Mouse (Mus musculus): ENCODE measurements around the gene Cdh4. TPM values are rescaled to one million over a fixed set of nuclear protein-coding genes. Genes with fewer than 3 reads are reported as not detected.

The Cdh4 gene
- polyA plus RNA-seq, 1 experiment from 2014 or later: 1.1 TPM

DNA sequence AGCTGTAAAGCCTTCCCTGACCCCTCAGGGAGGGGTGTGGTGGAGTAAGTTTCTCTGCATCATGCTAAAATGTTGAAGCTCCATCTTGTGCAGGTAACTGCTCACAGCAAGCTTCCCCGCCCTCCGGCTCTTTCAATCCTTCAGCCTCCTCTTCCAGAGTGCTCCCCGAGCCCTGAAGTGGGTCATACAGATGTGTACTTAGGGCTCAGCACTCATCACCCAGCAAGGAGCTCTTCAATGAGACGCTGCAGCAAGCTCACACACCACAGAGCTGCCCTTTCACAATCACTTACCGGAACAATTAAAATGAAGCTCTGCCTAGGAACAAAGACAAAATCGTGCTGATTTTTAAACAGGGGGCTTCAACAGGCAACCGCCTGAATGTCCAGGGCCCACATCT, 393.3 kb downstream of the Cdh4 start:
- no peak for ATAC-seq (ENCODE audit: insufficient number of reproducible peaks, insufficient read depth, low FRiP score, low read depth)
- Histone ChIP-seq H3K9ac (ENCODE audit: low read length) (no peak overlapping the region), H3K4me3 (ENCODE audit: control insufficient read depth in 1 of 2, insufficient read depth in 1 of 2, low read depth in 1 of 2, low read length in 2 of 2) (no peak overlapping the region), H3K27ac (replicated peaks in 1 of 2; ENCODE audit: control insufficient read depth in 1 of 2, insufficient read depth in 1 of 2, low read depth in 2 of 2, low read length in 2 of 2) (no peak overlapping the region), H3K36me3 (ENCODE audit: control insufficient read depth, insufficient read depth, low read length) (no peaks in the 10 kb centered on the region), H3K4me1 (ENCODE audit: control insufficient read depth in 2 of 2, insufficient read depth in 2 of 2, low read length in 2 of 2) (no peaks in the 10 kb centered on the region), H3K27me3 (ENCODE audit: control insufficient read depth, insufficient read depth, low read length) (no peaks in the 10 kb centered on the region), H3K4me2 (ENCODE audit: low read length) (no peak overlapping the region), H3K9me3 (ENCODE audit: control insufficient read depth, low read length) (no peaks in the 10 kb centered on the region)
- 77% methylated on average over 7 of the region's 7 CpGs for WGBS

DNA sequence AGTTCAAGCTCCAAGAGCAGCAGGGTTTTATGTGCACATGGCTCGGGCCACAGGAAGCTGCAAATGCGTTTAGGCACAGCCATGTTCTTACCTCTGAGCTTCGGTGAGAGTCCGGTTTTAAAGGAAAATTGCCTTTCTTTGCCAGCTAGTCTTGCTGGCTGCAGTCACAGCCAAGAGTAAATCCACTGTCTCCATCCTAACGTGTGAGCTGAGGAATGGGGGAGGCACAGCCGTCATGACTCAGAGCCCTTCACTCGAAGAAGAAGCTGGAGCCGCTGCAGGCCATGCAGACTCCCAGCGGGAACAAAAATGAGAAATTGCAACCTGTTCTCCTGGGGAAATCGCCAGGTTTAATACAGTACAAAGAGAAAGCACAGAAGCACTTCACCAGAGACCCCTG, 395.0 kb downstream of the Cdh4 start:
- Histone ChIP-seq H3K4me3 (ENCODE audit: control insufficient read depth in 1 of 2, insufficient read depth in 1 of 2, low read depth in 1 of 2, low read length in 2 of 2) (no peak overlapping the region), H3K27me3 (ENCODE audit: control insufficient read depth, insufficient read depth, low read length) (no peaks in the 10 kb centered on the region), H3K9me3 (ENCODE audit: control insufficient read depth, low read length) (no peaks in the 10 kb centered on the region), H3K4me2 (ENCODE audit: low read length) (no peak overlapping the region), H3K27ac (replicated peaks in 1 of 2; ENCODE audit: control insufficient read depth in 1 of 2, insufficient read depth in 1 of 2, low read depth in 2 of 2, low read length in 2 of 2) (no peak overlapping the region), H3K4me1 (ENCODE audit: control insufficient read depth in 2 of 2, insufficient read depth in 2 of 2, low read length in 2 of 2) (no peaks in the 10 kb centered on the region), H3K36me3 (ENCODE audit: control insufficient read depth, insufficient read depth, low read length) (no peaks in the 10 kb centered on the region), H3K9ac (ENCODE audit: low read length) (no peak overlapping the region)
- WGBS: 61% methylated on average over 10 of the region's 10 CpGs
- ATAC-seq (ENCODE audit: insufficient number of reproducible peaks, insufficient read depth, low FRiP score, low read depth): no peak

DNA sequence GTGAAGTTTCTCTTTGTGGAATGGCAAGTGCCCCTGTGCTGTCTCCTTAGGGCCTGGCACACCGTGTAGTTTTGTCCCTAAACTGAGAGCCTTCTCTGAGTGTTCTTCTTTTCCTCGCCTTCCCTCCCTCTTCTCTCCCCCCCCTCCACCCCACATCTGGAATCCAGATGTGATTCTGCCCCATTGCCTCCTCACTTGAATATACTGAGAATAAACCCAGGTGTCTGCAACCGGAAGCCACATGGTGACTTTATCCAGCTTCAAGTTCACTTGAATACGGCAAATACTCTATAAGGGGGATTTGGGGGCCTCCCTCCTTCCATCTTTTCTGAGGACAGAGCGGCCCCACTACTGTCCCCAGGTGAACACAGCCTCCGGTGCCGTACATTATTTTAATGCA, 395.8 kb downstream of the Cdh4 start:
- 84% methylated on average over 7 of the region's 7 CpGs for WGBS

DNA sequence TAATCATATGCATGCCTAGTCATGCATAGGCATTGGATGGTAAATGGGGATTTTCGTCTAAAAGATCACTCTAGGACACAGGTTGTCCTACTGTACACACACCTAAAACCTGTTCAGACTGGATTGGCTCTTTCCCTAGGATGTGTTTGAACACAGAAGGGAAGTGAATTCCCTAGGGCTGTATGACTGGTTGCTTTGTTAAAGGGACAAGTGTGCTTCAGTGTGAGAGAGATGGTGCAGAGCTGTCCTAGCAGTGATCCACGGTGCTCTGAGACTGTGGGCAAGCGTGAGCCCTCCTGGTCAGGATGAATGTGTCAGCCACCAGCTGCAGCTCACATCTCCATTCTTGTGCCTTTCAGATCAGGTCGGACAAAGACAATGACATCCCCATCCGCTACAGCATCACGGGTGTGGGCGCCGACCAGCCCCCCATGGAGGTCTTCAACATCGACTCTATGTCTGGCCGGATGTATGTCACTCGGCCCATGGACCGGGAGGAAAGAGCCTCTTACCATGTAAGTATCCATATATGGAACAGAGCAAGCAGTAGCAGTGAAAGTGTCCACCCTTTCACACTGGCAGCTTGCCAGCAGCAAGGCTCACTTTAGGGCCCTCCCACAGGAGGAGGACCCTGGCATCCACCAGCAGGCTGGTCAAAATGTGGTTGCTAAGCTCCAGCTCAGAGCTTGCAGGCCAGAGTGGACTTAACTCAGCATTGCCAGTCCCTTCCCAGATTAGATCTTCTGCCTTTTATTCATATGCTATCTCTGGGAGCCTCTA, 400.6 kb downstream of the Cdh4 start:
- no peaks in the 10 kb centered on the region for H3K9me3 ChIP-seq (ENCODE audit: control insufficient read depth, low read length)
- H3K4me2 ChIP-seq (ENCODE audit: low read length): peak overlapping the region; percentile 18; the same call in 1 of the 2 replicates
- H3K27ac ChIP-seq (replicated peaks in 1 of 2; ENCODE audit: control insufficient read depth in 1 of 2, insufficient read depth in 1 of 2, low read depth in 2 of 2, low read length in 2 of 2): peak overlapping the region; percentile 23 to 58; a peak in 3 of 4 replicates
- H3K9ac ChIP-seq (ENCODE audit: low read length): no peak overlapping the region
- WGBS: 50% methylated on average over 12 of the region's 12 CpGs
- peak; percentile 89 for ATAC-seq (ENCODE audit: insufficient number of reproducible peaks, insufficient read depth, low FRiP score, low read depth)
- H3K4me3 ChIP-seq (ENCODE audit: control insufficient read depth in 1 of 2, insufficient read depth in 1 of 2, low read depth in 1 of 2, low read length in 2 of 2): no peak overlapping the region
- no peaks in the 10 kb centered on the region for H3K27me3 ChIP-seq (ENCODE audit: control insufficient read depth, insufficient read depth, low read length)
- no peaks in the 10 kb centered on the region for H3K36me3 ChIP-seq (ENCODE audit: control insufficient read depth, insufficient read depth, low read length)
- peaks cover 11 to 13% of the 10 kb centered on the region in 2 experiments for H3K4me1 ChIP-seq (ENCODE audit: control insufficient read depth in 2 of 2, insufficient read depth in 2 of 2, low read length in 2 of 2)

More for the DNA sequence above, 395.8 kb downstream of the Cdh4 start:
- Histone ChIP-seq H3K9me3 (ENCODE audit: control insufficient read depth, low read length) (no peaks in the 10 kb centered on the region), H3K27me3 (ENCODE audit: control insufficient read depth, insufficient read depth, low read length) (no peaks in the 10 kb centered on the region), H3K4me1 (ENCODE audit: control insufficient read depth in 2 of 2, insufficient read depth in 2 of 2, low read length in 2 of 2) (peaks cover 4 to 6% of the 10 kb centered on the region in 2 experiments), H3K4me3 (ENCODE audit: control insufficient read depth in 1 of 2, insufficient read depth in 1 of 2, low read depth in 1 of 2, low read length in 2 of 2) (no peak overlapping the region), H3K9ac (ENCODE audit: low read length) (no peak overlapping the region), H3K4me2 (ENCODE audit: low read length) (no peak overlapping the region), H3K36me3 (ENCODE audit: control insufficient read depth, insufficient read depth, low read length) (no peaks in the 10 kb centered on the region), H3K27ac (replicated peaks in 1 of 2; ENCODE audit: control insufficient read depth in 1 of 2, insufficient read depth in 1 of 2, low read depth in 2 of 2, low read length in 2 of 2) (no peak overlapping the region)
- no peak for ATAC-seq (ENCODE audit: insufficient number of reproducible peaks, insufficient read depth, low FRiP score, low read depth)

DNA sequence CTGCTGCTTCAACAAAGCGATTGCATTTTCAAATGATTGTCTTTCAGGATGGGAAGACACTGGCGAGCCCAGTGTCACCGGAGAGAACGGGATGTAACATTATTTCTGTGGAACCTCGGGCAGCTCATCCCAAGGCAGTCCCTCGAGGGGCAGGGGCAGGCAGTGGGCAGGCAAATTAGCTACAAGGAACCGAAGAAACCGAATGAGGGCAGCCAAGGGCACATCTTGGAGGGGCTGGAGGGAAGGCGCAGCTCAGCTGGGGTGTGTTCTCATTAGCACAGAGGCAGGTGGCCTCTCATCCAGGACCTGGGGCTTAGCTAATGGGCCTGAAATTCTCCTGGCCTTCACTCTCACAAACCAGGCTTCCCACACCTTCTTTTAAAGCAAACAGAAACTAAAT, 407.5 kb downstream of the Cdh4 start:
- H3K36me3 ChIP-seq (ENCODE audit: control insufficient read depth, insufficient read depth, low read length): no peaks in the 10 kb centered on the region
- no peak overlapping the region for H3K4me3 ChIP-seq (ENCODE audit: control insufficient read depth in 1 of 2, insufficient read depth in 1 of 2, low read depth in 1 of 2, low read length in 2 of 2)
- no peak overlapping the region for H3K9ac ChIP-seq (ENCODE audit: low read length)
- no peak for ATAC-seq (ENCODE audit: insufficient number of reproducible peaks, insufficient read depth, low FRiP score, low read depth)
- H3K27ac ChIP-seq (replicated peaks in 1 of 2; ENCODE audit: control insufficient read depth in 1 of 2, insufficient read depth in 1 of 2, low read depth in 2 of 2, low read length in 2 of 2): no peak overlapping the region
- no peak overlapping the region for H3K4me2 ChIP-seq (ENCODE audit: low read length)
- H3K27me3 ChIP-seq (ENCODE audit: control insufficient read depth, insufficient read depth, low read length): no peaks in the 10 kb centered on the region
- peaks cover 0 to 3% of the 10 kb centered on the region in 2 experiments; a peak in 1 of 4 replicates for H3K4me1 ChIP-seq (ENCODE audit: control insufficient read depth in 2 of 2, insufficient read depth in 2 of 2, low read length in 2 of 2)
- no peaks in the 10 kb centered on the region for H3K9me3 ChIP-seq (ENCODE audit: control insufficient read depth, low read length)
- whole genome bisulfite sequencing: 62% methylated on average over 9 of the region's 9 CpGs

DNA sequence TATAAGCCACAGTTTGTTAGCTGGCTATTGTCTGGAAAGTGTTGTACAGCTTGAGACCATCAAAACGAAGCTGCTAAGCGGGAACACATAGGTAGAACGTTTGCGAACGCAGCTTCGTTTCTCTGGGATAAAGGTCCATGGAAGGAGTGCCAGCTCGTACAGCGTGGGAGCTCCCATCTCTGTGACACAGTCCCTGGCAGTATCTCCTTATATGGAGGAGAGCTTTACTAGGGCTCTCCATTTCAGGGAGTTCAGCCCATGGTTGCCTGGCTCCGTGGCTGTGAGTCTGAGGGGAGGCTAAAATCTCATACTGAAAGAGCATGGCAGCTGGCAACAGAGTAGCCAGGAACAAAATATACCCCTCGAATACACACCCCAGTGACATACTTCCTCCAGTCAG, 409.9 kb downstream of the Cdh4 start:
- WGBS: 70% methylated on average over 10 of the region's 10 CpGs
- Histone ChIP-seq H3K27ac (replicated peaks in 1 of 2; ENCODE audit: control insufficient read depth in 1 of 2, insufficient read depth in 1 of 2, low read depth in 2 of 2, low read length in 2 of 2) (no peak overlapping the region), H3K36me3 (ENCODE audit: control insufficient read depth, insufficient read depth, low read length) (no peaks in the 10 kb centered on the region), H3K4me2 (ENCODE audit: low read length) (no peak overlapping the region), H3K27me3 (ENCODE audit: control insufficient read depth, insufficient read depth, low read length) (no peaks in the 10 kb centered on the region), H3K9me3 (ENCODE audit: control insufficient read depth, low read length) (no peaks in the 10 kb centered on the region), H3K9ac (ENCODE audit: low read length) (no peak overlapping the region), H3K4me3 (ENCODE audit: control insufficient read depth in 1 of 2, insufficient read depth in 1 of 2, low read depth in 1 of 2, low read length in 2 of 2) (no peak overlapping the region), H3K4me1 (ENCODE audit: control insufficient read depth in 2 of 2, insufficient read depth in 2 of 2, low read length in 2 of 2) (peaks cover 0 to 3% of the 10 kb centered on the region in 2 experiments; a peak in 1 of 4 replicates)
- ATAC-seq (ENCODE audit: insufficient number of reproducible peaks, insufficient read depth, low FRiP score, low read depth): no peak

DNA sequence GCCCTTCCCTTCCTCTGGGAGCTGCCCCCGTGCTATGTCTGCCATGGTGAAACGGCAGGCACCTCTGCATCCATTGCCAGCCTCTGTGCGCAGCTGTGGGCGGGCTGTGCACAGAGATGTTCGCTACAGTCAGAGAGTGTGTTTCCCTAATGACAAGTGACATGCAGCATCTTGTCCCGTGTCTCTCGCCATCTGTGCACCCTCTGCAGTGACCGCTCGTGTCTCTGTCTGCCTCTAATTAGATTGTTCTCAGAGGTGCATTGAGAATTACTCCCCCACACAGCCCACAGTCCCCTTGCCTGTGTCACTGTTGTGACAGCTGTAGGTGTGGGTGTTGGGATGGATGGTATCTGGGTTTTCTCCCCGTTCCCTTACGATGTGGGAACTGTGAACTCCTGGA, 410.6 kb downstream of the Cdh4 start:
- ATAC-seq (ENCODE audit: insufficient number of reproducible peaks, insufficient read depth, low FRiP score, low read depth): no peak
- no peak overlapping the region for H3K27ac ChIP-seq (replicated peaks in 1 of 2; ENCODE audit: control insufficient read depth in 1 of 2, insufficient read depth in 1 of 2, low read depth in 2 of 2, low read length in 2 of 2)
- no peak overlapping the region for H3K4me2 ChIP-seq (ENCODE audit: low read length)
- H3K4me3 ChIP-seq (ENCODE audit: control insufficient read depth in 1 of 2, insufficient read depth in 1 of 2, low read depth in 1 of 2, low read length in 2 of 2): no peak overlapping the region
- H3K36me3 ChIP-seq (ENCODE audit: control insufficient read depth, insufficient read depth, low read length): no peaks in the 10 kb centered on the region
- 75% methylated on average over 11 of the region's 11 CpGs for WGBS
- peaks cover 0 to 3% of the 10 kb centered on the region in 2 experiments; a peak in 1 of 4 replicates for H3K4me1 ChIP-seq (ENCODE audit: control insufficient read depth in 2 of 2, insufficient read depth in 2 of 2, low read length in 2 of 2)
- H3K27me3 ChIP-seq (ENCODE audit: control insufficient read depth, insufficient read depth, low read length): no peaks in the 10 kb centered on the region
- no peak overlapping the region for H3K9ac ChIP-seq (ENCODE audit: low read length)
- no peaks in the 10 kb centered on the region for H3K9me3 ChIP-seq (ENCODE audit: control insufficient read depth, low read length)

DNA sequence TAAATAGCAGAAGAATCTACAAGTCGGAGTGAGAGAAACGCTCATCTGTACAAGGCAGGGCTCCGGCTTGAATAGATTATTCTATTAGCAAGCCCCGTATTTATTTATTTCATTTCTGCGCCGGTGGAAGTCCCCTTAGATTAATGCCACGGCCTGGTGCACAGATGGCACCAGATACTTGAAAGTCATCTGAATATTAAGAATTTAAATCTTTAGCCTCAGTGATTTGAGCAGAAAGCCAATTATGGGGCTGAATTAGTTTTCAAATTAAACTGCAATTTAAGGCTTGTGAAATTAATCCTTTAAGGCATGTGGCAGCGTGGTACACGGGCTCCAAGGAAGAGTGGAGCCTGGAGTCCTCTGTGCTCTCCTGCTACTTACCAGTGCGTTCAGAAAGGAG, 411.7 kb downstream of the Cdh4 start:
- WGBS: 85% methylated on average over 10 of the region's 10 CpGs
- no peaks in the 10 kb centered on the region for H3K36me3 ChIP-seq (ENCODE audit: control insufficient read depth, insufficient read depth, low read length)
- no peak overlapping the region for H3K4me3 ChIP-seq (ENCODE audit: control insufficient read depth in 1 of 2, insufficient read depth in 1 of 2, low read depth in 1 of 2, low read length in 2 of 2)
- peaks cover 0 to 3% of the 10 kb centered on the region in 2 experiments; a peak in 1 of 4 replicates for H3K4me1 ChIP-seq (ENCODE audit: control insufficient read depth in 2 of 2, insufficient read depth in 2 of 2, low read length in 2 of 2)
- no peak overlapping the region for H3K9ac ChIP-seq (ENCODE audit: low read length)
- no peaks in the 10 kb centered on the region for H3K27me3 ChIP-seq (ENCODE audit: control insufficient read depth, insufficient read depth, low read length)
- H3K9me3 ChIP-seq (ENCODE audit: control insufficient read depth, low read length): no peaks in the 10 kb centered on the region
- ATAC-seq (ENCODE audit: insufficient number of reproducible peaks, insufficient read depth, low FRiP score, low read depth): no peak
- no peak overlapping the region for H3K27ac ChIP-seq (replicated peaks in 1 of 2; ENCODE audit: control insufficient read depth in 1 of 2, insufficient read depth in 1 of 2, low read depth in 2 of 2, low read length in 2 of 2)
- H3K4me2 ChIP-seq (ENCODE audit: low read length): no peak overlapping the region
